Comparison of ENCODE assay signal across 8 mouse cellular contexts in the genomic region with DNA sequence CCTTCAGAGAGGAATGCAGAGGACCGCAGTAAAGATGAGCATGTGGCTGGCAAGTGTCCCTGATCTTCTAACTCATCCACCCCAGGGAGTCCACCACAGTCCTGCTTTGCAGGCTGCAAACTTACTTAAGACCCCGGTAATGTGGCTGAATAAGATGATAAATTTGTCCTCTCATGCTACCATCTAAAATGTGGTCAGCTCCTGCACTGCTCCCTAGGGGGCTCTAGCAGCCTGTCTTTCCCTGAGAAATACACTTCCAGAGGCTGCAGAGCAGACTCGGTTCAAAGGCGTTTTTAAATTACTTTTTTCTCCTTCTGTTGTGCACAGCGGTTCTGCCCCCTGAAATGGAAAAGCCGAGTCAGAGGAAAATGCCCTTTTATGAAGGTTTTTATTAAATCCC. TPM values are rescaled to one million over a fixed set of nuclear protein-coding genes. Genes with fewer than 3 reads are reported as not detected.
DNase-seq lines count a peak whose midpoint lies in the region; ATAC-seq and TF ChIP-seq lines count a peak whose summit lies in the region.

No protein-coding gene starts in this region.

- H3K4me1 ChIP-seq in heart, embryonic 16.5 days (ENCODE audit: control insufficient read depth, insufficient read depth, low read length), result peaks cover 5% of the 10 kb centered on the region; the same call in 1 of the 2 replicates
- peaks cover 19% of the 10 kb centered on the region for H3K4me1 ChIP-seq in limb, embryonic 15.5 days
- H3K4me1 ChIP-seq in stomach, postnatal 0 days (replicated peaks; ENCODE audit: control insufficient read depth, insufficient read depth), result no peaks in the 10 kb centered on the region
- no peaks in the 10 kb centered on the region for H3K4me1 ChIP-seq in thymus, adult 2 months (replicated peaks; ENCODE audit: control insufficient read depth, insufficient read depth, low read length)

- TF ChIP-seq CTCF in stomach, postnatal 0 days (IDR thresholded peaks at IDR 0.05; ENCODE audit: low read depth), result peak; percentile 77
- TF ChIP-seq CTCF in thymus, adult 2 months (IDR thresholded peaks at IDR 0.05; ENCODE audit: borderline replicate concordance, control insufficient read depth, extremely low read depth, insufficient read depth, low read length, poor library complexity), result no peak

- 21% methylated on average over 6 of the region's 6 CpGs for WGBS in heart, embryonic 16.5 days
- 7% methylated on average over 6 of the region's 6 CpGs for WGBS in limb, embryonic 15.5 days
- WGBS in stomach, postnatal 0 days, result 16% methylated on average over 6 of the region's 6 CpGs
- 28% methylated on average over 6 of the region's 6 CpGs for WGBS in thymus, adult 2 months

- intact Hi-C loops in heart, postnatal 25 days (cut with DNase I), result no loop called here
- intact Hi-C loops in gastrocnemius, postnatal 14 days (cut with DNase I; ENCODE audit: low total_unique reads), result loop anchor here (10.0 kb wide), 1 partner anchor 484 kb away; no protein-coding TSS in a partner anchor

- H3K36me3 ChIP-seq in heart, embryonic 16.5 days (ENCODE audit: control insufficient read depth, insufficient read depth), result no peaks in the 10 kb centered on the region
- H3K36me3 ChIP-seq in limb, embryonic 15.5 days, result no peaks in the 10 kb centered on the region
- no peaks in the 10 kb centered on the region for H3K36me3 ChIP-seq in stomach, postnatal 0 days (ENCODE audit: control insufficient read depth, insufficient read depth, low read length)
- H3K36me3 ChIP-seq in thymus, adult 2 months (ENCODE audit: control insufficient read depth, insufficient read depth, low read length), result no peaks in the 10 kb centered on the region

- peaks cover 7% of the 10 kb centered on the region; the same call in 1 of the 2 replicates for H3K27me3 ChIP-seq in heart, embryonic 16.5 days (ENCODE audit: control insufficient read depth, insufficient read depth, low read length)
- H3K27me3 ChIP-seq in limb, embryonic 15.5 days, result no peaks in the 10 kb centered on the region
- no peaks in the 10 kb centered on the region for H3K27me3 ChIP-seq in stomach, postnatal 0 days (ENCODE audit: control insufficient read depth, insufficient read depth, low read length)
- no peaks in the 10 kb centered on the region; the same call in 1 of the 2 replicates for H3K27me3 ChIP-seq in thymus, adult 2 months (ENCODE audit: control insufficient read depth, insufficient read depth, low read length)

- no peak overlapping the region for H3K4me3 ChIP-seq in heart, embryonic 16.5 days (ENCODE audit: low read length)
- no peak overlapping the region for H3K4me3 ChIP-seq in limb, embryonic 15.5 days
- H3K4me3 ChIP-seq in stomach, postnatal 0 days (ENCODE audit: low read depth, low read length), result no peak overlapping the region
- H3K4me3 ChIP-seq in thymus, adult 2 months (ENCODE audit: control insufficient read depth, insufficient read depth, low read length), result no peak overlapping the region

- no peak for ATAC-seq in heart, embryonic 16.5 days (replicated peaks; ENCODE audit: extremely low read depth, insufficient read depth, low FRiP score)
- ATAC-seq in limb, embryonic 15.5 days (ENCODE audit: insufficient number of reproducible peaks, low FRiP score, low TSS enrichment, low read depth), result peak; percentile 38; the same call in 1 of the 2 replicates
- ATAC-seq in stomach, postnatal 0 days (ENCODE audit: low FRiP score, low TSS enrichment), result no peak; the same call in 1 of the 2 replicates

- no peak for DNase-seq in heart, postnatal 25 days (ENCODE audit: low spot score)
- DNase-seq in right cerebral cortex, adult 2 months (ENCODE audit: low spot score in 2 of 2), result peak; percentile 59 to 66
- no peak for DNase-seq in right cerebral cortex, postnatal 25 days
- no peak for DNase-seq in stomach, postnatal 0 days (ENCODE audit: low spot score)
- DNase-seq in thymus, adult 2 months, result no peak
- DNase-seq in gastrocnemius, postnatal 14 days, result no peak

- TF ChIP-seq EP300 in stomach, postnatal 0 days (optimal IDR thresholded peaks at IDR 0.05), result no peak

- H3K27ac ChIP-seq in heart, embryonic 16.5 days (ENCODE audit: low read length), result no peak overlapping the region
- H3K27ac ChIP-seq in limb, embryonic 15.5 days, result peak overlapping the region; percentile 67
- H3K27ac ChIP-seq in stomach, postnatal 0 days (replicated peaks), result no peak overlapping the region
- no peak overlapping the region for H3K27ac ChIP-seq in thymus, adult 2 months (ENCODE audit: control insufficient read depth, insufficient read depth, low read length)

- H3K9ac ChIP-seq in heart, embryonic 16.5 days (ENCODE audit: low read length), result no peak overlapping the region
- no peak overlapping the region for H3K9ac ChIP-seq in limb, embryonic 15.5 days
- H3K9ac ChIP-seq in stomach, postnatal 0 days (ENCODE audit: low read length), result no peak overlapping the region

- no peaks in the 10 kb centered on the region for H3K9me3 ChIP-seq in heart, embryonic 16.5 days (replicated peaks; ENCODE audit: control insufficient read depth, low read length)
- no peaks in the 10 kb centered on the region for H3K9me3 ChIP-seq in limb, embryonic 15.5 days
- H3K9me3 ChIP-seq in stomach, postnatal 0 days (ENCODE audit: control insufficient read depth, low read length), result no peaks in the 10 kb centered on the region

- no peak for TF ChIP-seq POLR2A in thymus, adult 2 months (IDR thresholded peaks at IDR 0.05; ENCODE audit: control insufficient read depth, extremely low read depth, insufficient read depth, low read length, poor library complexity)

- H3K4me2 ChIP-seq in heart, embryonic 16.5 days (ENCODE audit: low read depth, low read length), result 0 out of 2 replicates have a peak overlapping the region, but pooled peaks have one; percentile 8
- H3K4me2 ChIP-seq in limb, embryonic 15.5 days, result no peak overlapping the region
- H3K4me2 ChIP-seq in stomach, postnatal 0 days (replicated peaks; ENCODE audit: low read depth), result no peak overlapping the region

RNA-seq across cellular contexts. Expression of gene 1700001L19Rik, which starts 4.0 kb away (rescaled TPM):
- polyA plus RNA-seq in heart, embryonic 16.5 days (2015; fragmentation: Nextera tagmentation; extraction: Ambion mirVana), result 0.26 and 0.70 TPM in 2 replicates
- total RNA-seq in heart, postnatal 25 days (2021), result not detected
- polyA plus RNA-seq in limb, embryonic 15.5 days (2015; fragmentation: Nextera tagmentation; extraction: Ambion mirVana), result 0.31 and 0.45 TPM in 2 replicates
- 0.53 and 0.68 TPM in 2 replicates for polyA plus RNA-seq in stomach, postnatal 0 days (2015; fragmentation: Nextera tagmentation; extraction: Ambion mirVana)
- 0.05 and 0.11 TPM in 2 replicates for polyA plus RNA-seq in thymus, adult 2 months (2012; rRNA removed)
- total RNA-seq in gastrocnemius, postnatal 14 days (2021), result not detected

RNA-seq across cellular contexts. Expression of gene Fastkd3, which starts 19.1 kb away (rescaled TPM):
- polyA plus RNA-seq in heart, embryonic 16.5 days (2015; fragmentation: Nextera tagmentation; extraction: Ambion mirVana), result 18.8 and 21.8 TPM in 2 replicates
- 10 to 100 TPM in 1 of 2 experiments, 1 to 10 TPM in 1; 9.2 to 10.2 TPM for total RNA-seq in heart, postnatal 25 days (2021)
- 30.1 and 32.2 TPM in 2 replicates for polyA plus RNA-seq in limb, embryonic 15.5 days (2015; fragmentation: Nextera tagmentation; extraction: Ambion mirVana)
- polyA plus RNA-seq in stomach, postnatal 0 days (2015; fragmentation: Nextera tagmentation; extraction: Ambion mirVana), result 19.9 and 21.8 TPM in 2 replicates
- 26.7 and 31.5 TPM in 2 replicates for polyA plus RNA-seq in thymus, adult 2 months (2012; rRNA removed)
- 1 to 10 TPM; 6.4 to 7.0 TPM for total RNA-seq in gastrocnemius, postnatal 14 days (2021)

RNA-seq across cellular contexts. Expression of gene Mtrr, which starts 19.2 kb away (rescaled TPM):
- polyA plus RNA-seq in heart, embryonic 16.5 days (2015; fragmentation: Nextera tagmentation; extraction: Ambion mirVana), result 20.3 and 21.1 TPM in 2 replicates
- 10 to 100 TPM; 17.2 to 17.9 TPM for total RNA-seq in heart, postnatal 25 days (2021)
- polyA plus RNA-seq in limb, embryonic 15.5 days (2015; fragmentation: Nextera tagmentation; extraction: Ambion mirVana), result 19.0 and 20.3 TPM in 2 replicates
- 8.8 and 9.3 TPM in 2 replicates for polyA plus RNA-seq in stomach, postnatal 0 days (2015; fragmentation: Nextera tagmentation; extraction: Ambion mirVana)
- polyA plus RNA-seq in thymus, adult 2 months (2012; rRNA removed), result 13.0 and 15.3 TPM in 2 replicates
- 10 to 100 TPM; 19.4 to 20.8 TPM for total RNA-seq in gastrocnemius, postnatal 14 days (2021)

Comparison
In these comparisons a context has a peak if more than half of its experiments do, and no peak if none do; other contexts are left out.
1. DNase-seq: peak in right cerebral cortex, adult 2 months (2 of 2); none in heart, postnatal 25 days (single experiment), right cerebral cortex, postnatal 25 days (single experiment), stomach, postnatal 0 days (single experiment), thymus, adult 2 months (single experiment) and gastrocnemius, postnatal 14 days (single experiment).